In the genomic region with DNA sequence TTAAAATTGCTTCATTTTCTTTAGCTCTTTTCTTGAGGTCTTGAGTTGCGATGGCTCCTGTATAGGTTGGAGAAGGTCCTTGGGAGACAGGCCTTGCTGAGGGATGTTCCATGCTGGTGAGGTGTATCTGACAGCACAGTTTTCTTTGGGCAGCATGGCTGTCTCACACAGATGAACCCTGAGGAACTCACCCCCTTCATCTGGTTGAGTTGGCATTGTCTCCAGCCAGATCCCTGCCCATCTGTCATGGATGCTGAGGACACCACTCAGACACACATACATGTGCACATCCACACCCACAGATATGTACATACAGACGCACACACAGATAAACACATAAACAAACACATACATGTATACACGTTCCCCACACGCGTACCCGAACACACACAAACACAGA, we compare ENCODE assay signal across 12 mouse cellular contexts.
"Had no signal": no experiment of that assay in that cellular context is flagged by ENCODE, and none has a peak within 500 bp of the region (broad histone marks: within the 10 kb centered on the region; RNA-seq: fewer than 3 reads in every experiment).

No protein-coding gene starts in this region.

- DNase-seq: retina, postnatal 1 day; right cerebral cortex, adult 18-20 months; right cerebral cortex, postnatal 14 days; right cerebral cortex, postnatal 25 days; right cerebral cortex, postnatal 4 days; spleen, adult 18-20 months; thymus, adult 18-20 months; thymus, adult 2 months; thymus, postnatal 14 days; thymus, postnatal 25 days; thymus, postnatal 36 days; thymus, postnatal 4 days had no signal
